Mouse (Mus musculus) stomach, embryonic 15.5 days (tissue): ENCODE measurements around the gene Fkbp5. TPM values are rescaled to one million over a fixed set of nuclear protein-coding genes. Genes with fewer than 3 reads are reported as not detected.

Source experiments
- ATAC-seq: fragments of 200-750 bp; cut with Nextera tagmentation; 2 replicates; pipeline ENCODE4 v1.8.0; 2017; ENCODE audit warnings: low read depth, moderate number of reproducible peaks, moderate TSS enrichment; ENCODE audit not compliant: insufficient read depth, low FRiP score
- H3K27ac ChIP-seq: fragments of 300-500 bp; sonication (generic); 2 replicates; pipeline ENCODE4 v1.5.1; 2015; ENCODE audit warnings: mild to moderate bottlenecking, inconsistent platforms
- H3K27me3 ChIP-seq: fragments of 300-500 bp; sonication (generic); replicated peaks from 2 replicates; pipeline ENCODE4 v1.6.1; 2015; ENCODE audit warnings: inconsistent platforms
- H3K36me3 ChIP-seq: fragments of 300-500 bp; sonication (generic); 2 replicates; pipeline ENCODE4 v1.6.1; 2015; ENCODE audit warnings: inconsistent platforms
- H3K4me1 ChIP-seq: fragments of 300-500 bp; sonication (generic); 2 replicates; pipeline ENCODE4 v1.6.1; 2015; ENCODE audit warnings: inconsistent platforms
- H3K4me2 ChIP-seq: fragments of 300-500 bp; sonication (generic); 2 replicates; pipeline ENCODE4 v1.6.1; 2015; ENCODE audit warnings: mild to moderate bottlenecking, inconsistent platforms
- H3K4me3 ChIP-seq: fragments of 300-500 bp; sonication (generic); replicated peaks from 2 replicates; pipeline ENCODE4 v1.5.1; 2015; ENCODE audit warnings: inconsistent platforms
- H3K9ac ChIP-seq: fragments of 300-500 bp; sonication (generic); 2 replicates; pipeline ENCODE4 v1.6.1; 2015; ENCODE audit warnings: inconsistent platforms
- H3K9me3 ChIP-seq: fragments of 300-500 bp; sonication (generic); 2 replicates; pipeline ENCODE4 v1.6.1; 2016; ENCODE audit warnings: inconsistent platforms
- WGBS: fragments of 180-500 bp; shearing (Covaris S2); methylation state at CpG from one replicate; pipeline ENCODE4 v1.1.7; 2015; 5-methylcytosine and 5-hydroxymethylcytosine counted together
- polyA plus RNA-seq: library from polyadenylated mRNA; unstranded; fragments of >200 nt; fragmentation: Nextera tagmentation; extraction: Ambion mirVana; gene quantifications from 2 replicates; pipeline ENCODE4 v1.2.1, GENCODE M21; 2015

The Fkbp5 gene
- polyA plus RNA-seq, 1 experiment from 2014 or later: 24.1 TPM

GRCm38 (mm10) chr17:28522623-28523354, 5.5 kb upstream of the Fkbp5 start:
- peak overlapping the region; percentile 29; the same call in 1 of the 2 replicates for H3K9ac ChIP-seq
- H3K4me2 ChIP-seq: peak overlapping the region; percentile 96
- ATAC-seq: peak; percentile 75
- H3K27ac ChIP-seq: peak overlapping the region; percentile 89
- no peaks in the 10 kb centered on the region for H3K36me3 ChIP-seq
- no peaks in the 10 kb centered on the region for H3K27me3 ChIP-seq
- under 1% methylated on average over 49 of the region's 66 CpGs for WGBS
- H3K4me3 ChIP-seq: peak overlapping the region; percentile 62
- peaks cover 38% of the 10 kb centered on the region for H3K4me1 ChIP-seq
- no peaks in the 10 kb centered on the region for H3K9me3 ChIP-seq

GRCm38 (mm10) chr17:28521920-28522319, 4.6 kb upstream of the Fkbp5 start:
- peaks cover 38% of the 10 kb centered on the region for H3K4me1 ChIP-seq
- WGBS: 38% methylated on average over 6 of the region's 6 CpGs
- H3K36me3 ChIP-seq: no peaks in the 10 kb centered on the region
- ATAC-seq: no peak
- no peak overlapping the region for H3K9ac ChIP-seq
- peak overlapping the region; percentile 96 for H3K4me2 ChIP-seq
- H3K27ac ChIP-seq: peak overlapping the region; percentile 18; the same call in 1 of the 2 replicates
- no peaks in the 10 kb centered on the region for H3K27me3 ChIP-seq
- H3K9me3 ChIP-seq: no peaks in the 10 kb centered on the region
- H3K4me3 ChIP-seq: peak overlapping the region; percentile 62

- Histone ChIP-seq H3K27me3 (no peaks in the 10 kb centered on the region), H3K27ac (no peak overlapping the region), H3K4me3 (no peak overlapping the region), H3K9me3 (no peaks in the 10 kb centered on the region), H3K4me2 (no peak overlapping the region), H3K9ac (no peak overlapping the region), H3K4me1 (peaks cover 40% of the 10 kb centered on the region), H3K36me3 (no peaks in the 10 kb centered on the region)
- 53% methylated on average over 5 of the region's 5 CpGs for WGBS
- ATAC-seq: no peak
Measured at GRCm38 (mm10) chr17:28521071-28521726, 3.9 kb upstream of the Fkbp5 start.

GRCm38 (mm10) chr17:28520561-28520960, 3.2 kb upstream of the Fkbp5 start:
- H3K27ac ChIP-seq: no peak overlapping the region
- no peak overlapping the region for H3K4me2 ChIP-seq
- ATAC-seq: no peak
- no peaks in the 10 kb centered on the region for H3K36me3 ChIP-seq
- no peaks in the 10 kb centered on the region for H3K27me3 ChIP-seq
- no peak overlapping the region for H3K9ac ChIP-seq
- peaks cover 45% of the 10 kb centered on the region for H3K4me1 ChIP-seq
- H3K4me3 ChIP-seq: no peak overlapping the region
- H3K9me3 ChIP-seq: no peaks in the 10 kb centered on the region
- WGBS: 72% methylated on average over 4 of the region's 4 CpGs

GRCm38 (mm10) chr17:28519827-28520226, 2.5 kb upstream of the Fkbp5 start:
- Histone ChIP-seq H3K9me3 (no peaks in the 10 kb centered on the region), H3K9ac (no peak overlapping the region), H3K4me3 (no peak overlapping the region), H3K4me1 (peaks cover 47% of the 10 kb centered on the region), H3K4me2 (no peak overlapping the region), H3K27ac (no peak overlapping the region), H3K36me3 (no peaks in the 10 kb centered on the region), H3K27me3 (no peaks in the 10 kb centered on the region)
- WGBS: 87% methylated on average over 3 of the region's 3 CpGs
- no peak for ATAC-seq

GRCm38 (mm10) chr17:28518615-28519071, 1.3 kb upstream of the Fkbp5 start:
- H3K4me2 ChIP-seq: peak overlapping the region; percentile 86
- H3K9ac ChIP-seq: no peak overlapping the region
- no peak for ATAC-seq
- no peaks in the 10 kb centered on the region for H3K9me3 ChIP-seq
- H3K4me3 ChIP-seq: peak overlapping the region; percentile 39
- peaks cover 39% of the 10 kb centered on the region for H3K4me1 ChIP-seq
- WGBS: 28% methylated on average over 8 of the region's 8 CpGs
- no peaks in the 10 kb centered on the region for H3K36me3 ChIP-seq
- H3K27ac ChIP-seq: peak overlapping the region; percentile 91
- H3K27me3 ChIP-seq: no peaks in the 10 kb centered on the region

GRCm38 (mm10) chr17:28517956-28518614, 758 bp upstream of the Fkbp5 start:
- Histone ChIP-seq H3K4me1 (peaks cover 33% of the 10 kb centered on the region), H3K9ac (peak overlapping the region; percentile 29; the same call in 1 of the 2 replicates), H3K4me3 (peak overlapping the region; percentile 39), H3K4me2 (peak overlapping the region; percentile 86), H3K27me3 (no peaks in the 10 kb centered on the region), H3K9me3 (no peaks in the 10 kb centered on the region), H3K36me3 (no peaks in the 10 kb centered on the region), H3K27ac (peak overlapping the region; percentile 91)
- under 1% methylated on average over 41 of the region's 46 CpGs for WGBS
- peak; percentile 67 for ATAC-seq

GRCm38 (mm10) chr17:28516881-28517280, 446 bp downstream of the Fkbp5 start:
- H3K4me1 ChIP-seq: peaks cover 35% of the 10 kb centered on the region
- H3K4me3 ChIP-seq: peak overlapping the region; percentile 39; the same call in 1 of the 2 replicates
- H3K9ac ChIP-seq: no peak overlapping the region
- no peak for ATAC-seq
- peak overlapping the region; percentile 86 for H3K4me2 ChIP-seq
- H3K27ac ChIP-seq: peak overlapping the region; percentile 91
- H3K27me3 ChIP-seq: no peaks in the 10 kb centered on the region
- 68% methylated on average over 4 of the region's 4 CpGs for WGBS
- no peaks in the 10 kb centered on the region for H3K9me3 ChIP-seq
- H3K36me3 ChIP-seq: no peaks in the 10 kb centered on the region

- Histone ChIP-seq H3K4me2 (no peak overlapping the region), H3K4me1 (peaks cover 42% of the 10 kb centered on the region), H3K27me3 (no peaks in the 10 kb centered on the region), H3K4me3 (no peak overlapping the region), H3K27ac (no peak overlapping the region), H3K36me3 (no peaks in the 10 kb centered on the region), H3K9ac (no peak overlapping the region), H3K9me3 (no peaks in the 10 kb centered on the region)
- peak; percentile 20; the same call in 1 of the 2 replicates for ATAC-seq
- WGBS: 65% methylated on average over 10 of the region's 10 CpGs
Measured at GRCm38 (mm10) chr17:28515431-28516341, 1.6 kb downstream of the Fkbp5 start.

- Histone ChIP-seq H3K4me1 (peaks cover 44% of the 10 kb centered on the region), H3K4me2 (no peak overlapping the region), H3K36me3 (no peaks in the 10 kb centered on the region), H3K4me3 (no peak overlapping the region), H3K9ac (no peak overlapping the region), H3K9me3 (no peaks in the 10 kb centered on the region), H3K27ac (no peak overlapping the region), H3K27me3 (no peaks in the 10 kb centered on the region)
- 65% methylated on average over 5 of the region's 5 CpGs for WGBS
- no peak for ATAC-seq
Measured at GRCm38 (mm10) chr17:28514555-28514954, 2.8 kb downstream of the Fkbp5 start.

- no peaks in the 10 kb centered on the region for H3K27me3 ChIP-seq
- H3K36me3 ChIP-seq: no peaks in the 10 kb centered on the region
- WGBS: 61% methylated on average over 7 of the region's 7 CpGs
- no peaks in the 10 kb centered on the region for H3K9me3 ChIP-seq
- no peak overlapping the region for H3K9ac ChIP-seq
- no peak overlapping the region for H3K4me2 ChIP-seq
- ATAC-seq: no peak
- no peak overlapping the region for H3K4me3 ChIP-seq
- peaks cover 41% of the 10 kb centered on the region for H3K4me1 ChIP-seq
- H3K27ac ChIP-seq: peak overlapping the region; percentile 52
Measured at GRCm38 (mm10) chr17:28513844-28514243, 3.5 kb downstream of the Fkbp5 start.
